In genomic region chr2:168588591-168589367, GRCm38 (mm10) we compare ENCODE assay signal across 8 mouse cellular contexts. TPM values are rescaled to one million over a fixed set of nuclear protein-coding genes. Genes with fewer than 3 reads are reported as not detected.
DNase-seq lines count a peak whose midpoint lies in the region; ATAC-seq and TF ChIP-seq lines count a peak whose summit lies in the region.

No protein-coding gene starts in this region.

- peaks cover 20% of the 10 kb centered on the region; the same call in 1 of the 2 replicates for H3K27me3 ChIP-seq in kidney, embryonic 16.5 days (ENCODE audit: insufficient read depth, low read length)
- peaks cover 41% of the 10 kb centered on the region for H3K27me3 ChIP-seq in E14TG2a.4 (ENCODE audit: insufficient read depth, low read length)
- peaks cover 33% of the 10 kb centered on the region for H3K27me3 ChIP-seq in embryonic facial prominence, embryonic 15.5 days
- peaks cover 47% of the 10 kb centered on the region for H3K27me3 ChIP-seq in limb, embryonic 13.5 days

- peak overlapping the region; percentile 78 for H3K4me2 ChIP-seq in kidney, embryonic 16.5 days (replicated peaks; ENCODE audit: low read depth, low read length)
- peak overlapping the region; percentile 70; the same call in 1 of the 2 replicates for H3K4me2 ChIP-seq in embryonic facial prominence, embryonic 15.5 days (replicated peaks)
- peak overlapping the region; percentile 75 for H3K4me2 ChIP-seq in limb, embryonic 13.5 days (replicated peaks)

- 46% methylated on average over 11 of the region's 11 CpGs for WGBS in kidney, embryonic 16.5 days
- WGBS in embryonic facial prominence, embryonic 15.5 days = 28% methylated on average over 11 of the region's 11 CpGs
- WGBS in limb, embryonic 13.5 days = 32% methylated on average over 11 of the region's 11 CpGs
- 43% methylated on average over 11 of the region's 11 CpGs for WGBS in lung, adult 2 months

- H3K9me3 ChIP-seq in kidney, embryonic 16.5 days (ENCODE audit: low read length) = no peaks in the 10 kb centered on the region
- H3K9me3 ChIP-seq in E14TG2a.4 (ENCODE audit: low read length) = no peaks in the 10 kb centered on the region
- no peaks in the 10 kb centered on the region for H3K9me3 ChIP-seq in embryonic facial prominence, embryonic 15.5 days (replicated peaks)
- no peaks in the 10 kb centered on the region for H3K9me3 ChIP-seq in limb, embryonic 13.5 days

- no peak for TF ChIP-seq POLR2A in lung, adult 2 months (IDR thresholded peaks at IDR 0.05; ENCODE audit: borderline replicate concordance, extremely low read depth, low read depth, low read length)

- TF ChIP-seq CTCF in E14TG2a.4 (conservative IDR thresholded peaks at IDR 0.05; ENCODE audit: low read length) = no peak
- TF ChIP-seq CTCF in lung, adult 2 months (IDR thresholded peaks at IDR 0.05; ENCODE audit: insufficient read depth, low read length) = no peak

- ATAC-seq in kidney, embryonic 16.5 days (ENCODE audit: low FRiP score, low TSS enrichment) = no peak
- ATAC-seq in embryonic facial prominence, embryonic 15.5 days (ENCODE audit: insufficient number of reproducible peaks, low FRiP score, low TSS enrichment, low read depth) = no peak
- ATAC-seq in limb, embryonic 13.5 days (ENCODE audit: low FRiP score, low read depth) = no peak
- no peak for ATAC-seq in inflammation-experienced regulatory T-cells, adult 6 months

- no peak for DNase-seq in kidney, adult 11 months
- no peak for DNase-seq in urinary bladder, adult 2 months (ENCODE audit: low spot score)
- no peak for DNase-seq in lung, adult 2 months

- peaks cover 35% of the 10 kb centered on the region for H3K4me1 ChIP-seq in kidney, embryonic 16.5 days (ENCODE audit: insufficient read depth, low read length)
- H3K4me1 ChIP-seq in E14TG2a.4 (replicated peaks; ENCODE audit: low read depth, low read length) = peaks cover 38% of the 10 kb centered on the region
- peaks cover 20% of the 10 kb centered on the region for H3K4me1 ChIP-seq in embryonic facial prominence, embryonic 15.5 days
- peaks cover 58% of the 10 kb centered on the region for H3K4me1 ChIP-seq in limb, embryonic 13.5 days
- H3K4me1 ChIP-seq in lung, adult 2 months (ENCODE audit: control insufficient read depth, insufficient read depth, low read length) = peaks cover 5% of the 10 kb centered on the region; the same call in 1 of the 2 replicates

- H3K27ac ChIP-seq in kidney, embryonic 16.5 days (ENCODE audit: low read length) = no peak overlapping the region
- no peak overlapping the region for H3K27ac ChIP-seq in embryonic facial prominence, embryonic 15.5 days (replicated peaks)
- no peak overlapping the region for H3K27ac ChIP-seq in limb, embryonic 13.5 days

- peak overlapping the region; percentile 57 for H3K4me3 ChIP-seq in kidney, embryonic 16.5 days (ENCODE audit: low read length)
- 0 out of 2 replicates have a peak overlapping the region, but pooled peaks have one; percentile 86 for H3K4me3 ChIP-seq in E14TG2a.4 (replicated peaks; ENCODE audit: low read length)
- H3K4me3 ChIP-seq in embryonic facial prominence, embryonic 15.5 days (replicated peaks) = peak overlapping the region; percentile 42
- peak overlapping the region; percentile 44; the same call in 1 of the 2 replicates for H3K4me3 ChIP-seq in limb, embryonic 13.5 days
- H3K4me3 ChIP-seq in lung, adult 2 months (replicated peaks; ENCODE audit: extremely low read depth, low read depth, low read length) = no peak overlapping the region

- no peaks in the 10 kb centered on the region for H3K36me3 ChIP-seq in kidney, embryonic 16.5 days (ENCODE audit: insufficient read depth, low read length)
- H3K36me3 ChIP-seq in E14TG2a.4 (ENCODE audit: insufficient read depth, low read length) = no peaks in the 10 kb centered on the region
- no peaks in the 10 kb centered on the region for H3K36me3 ChIP-seq in embryonic facial prominence, embryonic 15.5 days
- H3K36me3 ChIP-seq in limb, embryonic 13.5 days = no peaks in the 10 kb centered on the region

- no peak overlapping the region; the same call in 1 of the 2 replicates for H3K9ac ChIP-seq in kidney, embryonic 16.5 days (replicated peaks; ENCODE audit: low read length)
- H3K9ac ChIP-seq in embryonic facial prominence, embryonic 15.5 days = no peak overlapping the region
- no peak overlapping the region for H3K9ac ChIP-seq in limb, embryonic 13.5 days

RNA-seq across cellular contexts. Expression of gene Nfatc2, which starts 12.7 kb away (rescaled TPM):
- polyA plus RNA-seq in kidney, embryonic 16.5 days (2015; fragmentation: Nextera tagmentation; extraction: Ambion mirVana) = 2.6 and 2.8 TPM in 2 replicates
- 5.8 and 6.9 TPM in 2 replicates for polyA plus RNA-seq in embryonic facial prominence, embryonic 15.5 days (2015; fragmentation: Nextera tagmentation; extraction: Ambion mirVana)
- polyA plus RNA-seq in limb, embryonic 13.5 days (2015; fragmentation: Nextera tagmentation; extraction: Ambion mirVana) = 6.3 and 7.3 TPM in 2 replicates
- 2.4 and 4.9 TPM in 2 replicates for polyA plus RNA-seq in urinary bladder, adult 2 months (2012; rRNA removed)
- 10 to 100 TPM; 21.7 to 24.8 (median 23.1) TPM for polyA plus RNA-seq in inflammation-experienced regulatory T-cells, adult 6 months (2017; shearing (Covaris generic))
- 2.5 and 3.2 TPM in 2 replicates for polyA plus RNA-seq in lung, adult 2 months (2012; rRNA removed)
